Mouse (Mus musculus) kidney, adult 2 months (tissue): ENCODE data around the gene Vps33a. TPM values are rescaled to one million over a fixed set of nuclear protein-coding genes. Genes with fewer than 3 reads are reported as not detected.

ENCODE experiments used
- DNase-seq: peaks from one replicate; pipeline ENCODE4 v3.0.0; 2021
- H3K27ac ChIP-seq: fragments of 200-500 bp; 2 replicates; pipeline ENCODE4 v1.5.1; 2012; ENCODE audit warnings: low read depth, low read length, control low read depth, inconsistent platforms; ENCODE audit not compliant: insufficient read depth
- H3K27me3 ChIP-seq: fragments of 200-500 bp; replicated peaks from 2 replicates; pipeline ENCODE4 v1.6.1; 2012; ENCODE audit warnings: mild to moderate bottlenecking, moderate library complexity, low read length, inconsistent platforms; ENCODE audit not compliant: control insufficient read depth, insufficient read depth
- H3K36me3 ChIP-seq: fragments of 200-500 bp; 2 replicates; pipeline ENCODE4 v1.6.1; 2012; ENCODE audit warnings: mild to moderate bottlenecking, moderate library complexity, low read length, inconsistent platforms; ENCODE audit not compliant: control insufficient read depth, insufficient read depth
- H3K4me1 ChIP-seq: fragments of 200-500 bp; 2 replicates; pipeline ENCODE4 v1.6.1; 2011; ENCODE audit warnings: low read length; ENCODE audit not compliant: control insufficient read depth, insufficient read depth
- H3K4me3 ChIP-seq: fragments of 200-500 bp; 2 replicates; pipeline ENCODE4 v1.5.1; 2011; ENCODE audit warnings: mild to moderate bottlenecking, low read depth, low read length, control low read depth; ENCODE audit not compliant: insufficient read depth
- CTCF ChIP-seq: fragments of 200-500 bp; conservative IDR thresholded peaks from 2 replicates; pipeline ENCODE4 v1.5.1; 2011; ENCODE audit warnings: low read depth, mild to moderate bottlenecking, control low read depth, low read length, moderate library complexity, mixed read lengths; ENCODE audit not compliant: insufficient read depth, insufficient read length
- POLR2A ChIP-seq: fragments of 200-500 bp; IDR thresholded peaks from one replicate; pipeline ENCODE4 v1.6.1; 2011; ENCODE audit warnings: low read depth, low read length, control low read depth
- WGBS: fragments of 180-500 bp; shearing (Covaris S2); methylation state at CpG from one replicate; pipeline ENCODE4 v1.1.7; 2018; 5-methylcytosine and 5-hydroxymethylcytosine counted together
- polyA plus RNA-seq: library from polyadenylated mRNA; depleted of rRNA; stranded (reverse); fragments of >200 nt; gene quantifications from 2 replicates; pipeline ENCODE4 v1.2.3, GENCODE M21; 2012

Gene Vps33a
- polyA plus RNA-seq, 1 experiment, result 24.1 TPM

GRCm38 (mm10) chr5:123603496-123603895, 30.7 kb upstream of the Vps33a start:
- peaks cover 1% of the 10 kb centered on the region for H3K36me3 ChIP-seq
- peak overlapping the region; percentile 39; the same call in 1 of the 2 replicates for H3K27ac ChIP-seq
- no peak overlapping the region for H3K4me3 ChIP-seq
- WGBS, result 39% methylated on average over 11 of the region's 11 CpGs
- no peak for TF ChIP-seq POLR2A
- no peak for TF ChIP-seq CTCF
- H3K27me3 ChIP-seq, result no peaks in the 10 kb centered on the region
- H3K4me1 ChIP-seq, result no peaks in the 10 kb centered on the region
- DNase-seq, result peak; percentile 66

- H3K4me3 ChIP-seq, result no peak overlapping the region
- H3K27ac ChIP-seq, result no peak overlapping the region
- H3K36me3 ChIP-seq, result no peaks in the 10 kb centered on the region; the same call in 1 of the 2 replicates
- no peaks in the 10 kb centered on the region for H3K4me1 ChIP-seq
- TF ChIP-seq CTCF, result no peak
- TF ChIP-seq POLR2A, result no peak
- H3K27me3 ChIP-seq, result no peaks in the 10 kb centered on the region
- 66% methylated on average over 6 of the region's 6 CpGs for WGBS
- no peak for DNase-seq
These were observed 29.3 kb upstream of the Vps33a start for GRCm38 (mm10) chr5:123602174-123602573.

- H3K27me3 ChIP-seq, result no peaks in the 10 kb centered on the region
- DNase-seq, result peak; percentile 21
- WGBS, result 51% methylated on average over 6 of the region's 6 CpGs
- peaks cover 3% of the 10 kb centered on the region for H3K36me3 ChIP-seq
- peak overlapping the region; percentile 37; the same call in 1 of the 2 replicates for H3K27ac ChIP-seq
- no peaks in the 10 kb centered on the region for H3K4me1 ChIP-seq
- H3K4me3 ChIP-seq, result peak overlapping the region; percentile 2; the same call in 1 of the 2 replicates
- TF ChIP-seq CTCF (no peak), POLR2A (no peak)
These were observed 26.5 kb upstream of the Vps33a start for GRCm38 (mm10) chr5:123599319-123599718.

- H3K27me3 ChIP-seq, result no peaks in the 10 kb centered on the region
- H3K36me3 ChIP-seq, result peaks cover 4% of the 10 kb centered on the region
- H3K4me1 ChIP-seq, result no peaks in the 10 kb centered on the region
- DNase-seq, result no peak
- TF ChIP-seq CTCF (no peak), POLR2A (no peak)
- no peak overlapping the region for H3K27ac ChIP-seq
- WGBS, result 80% methylated on average over 10 of the region's 10 CpGs
- H3K4me3 ChIP-seq, result no peak overlapping the region
These were observed 20.9 kb upstream of the Vps33a start for GRCm38 (mm10) chr5:123593622-123594280.

GRCm38 (mm10) chr5:123580043-123580442, 7.2 kb upstream of the Vps33a start:
- 79% methylated on average over 6 of the region's 6 CpGs for WGBS
- Histone ChIP-seq H3K4me1 (no peaks in the 10 kb centered on the region), H3K27me3 (no peaks in the 10 kb centered on the region), H3K27ac (no peak overlapping the region), H3K4me3 (no peak overlapping the region), H3K36me3 (peaks cover 2% of the 10 kb centered on the region; the same call in 1 of the 2 replicates)
- DNase-seq, result no peak
- TF ChIP-seq CTCF, result no peak
- no peak for TF ChIP-seq POLR2A

- H3K36me3 ChIP-seq, result peaks cover 2% of the 10 kb centered on the region; the same call in 1 of the 2 replicates
- no peak for DNase-seq
- H3K4me1 ChIP-seq, result no peaks in the 10 kb centered on the region
- no peaks in the 10 kb centered on the region for H3K27me3 ChIP-seq
- TF ChIP-seq CTCF (no peak), POLR2A (no peak)
- no peak overlapping the region for H3K4me3 ChIP-seq
- WGBS, result 89% methylated on average over 3 of the region's 3 CpGs
- H3K27ac ChIP-seq, result no peak overlapping the region
These were observed 3.9 kb upstream of the Vps33a start for GRCm38 (mm10) chr5:123576696-123577095.

- 67% methylated on average over 8 of the region's 8 CpGs for WGBS
- no peak overlapping the region for H3K4me3 ChIP-seq
- peaks cover 2% of the 10 kb centered on the region; the same call in 1 of the 2 replicates for H3K36me3 ChIP-seq
These were observed 524 bp upstream of the Vps33a start for GRCm38 (mm10) chr5:123573362-123573761.

GRCm38 (mm10) chr5:123561128-123561527, 11.7 kb downstream of the Vps33a start:
- no peak for DNase-seq
- Histone ChIP-seq H3K4me3 (no peak overlapping the region), H3K27me3 (no peaks in the 10 kb centered on the region), H3K36me3 (peaks cover 6% of the 10 kb centered on the region), H3K4me1 (no peaks in the 10 kb centered on the region), H3K27ac (no peak overlapping the region)
- 92% methylated on average over 11 of the region's 11 CpGs for WGBS
- TF ChIP-seq CTCF, result no peak
- no peak for TF ChIP-seq POLR2A

More at GRCm38 (mm10) chr5:123573362-123573761, 524 bp upstream of the Vps33a start:
- DNase-seq, result no peak
- no peak for TF ChIP-seq CTCF
- TF ChIP-seq POLR2A, result no peak
- H3K27me3 ChIP-seq, result no peaks in the 10 kb centered on the region
- H3K4me1 ChIP-seq, result no peaks in the 10 kb centered on the region
- H3K27ac ChIP-seq, result no peak overlapping the region
